Mouse (Mus musculus): ENCODE measurements around the gene Lman2l. TPM values are rescaled to one million over a fixed set of nuclear protein-coding genes. Genes with fewer than 3 reads are reported as not detected.

Gene Lman2l
- total RNA-seq (2021): 10 to 100 TPM; 21.6 to 28.0 TPM

- intact Hi-C loops (cut with DNase I): loop anchor here (1.0 to 10.0 kb wide), 3 partner anchors 27 to 250 kb away; partner anchors contain the start of genes Cnnm4 and Cox5b
- DNase-seq: peak; percentile 91 to 92
These were observed at the start of gene Lman2l for GRCm38 (mm10) chr1:36444471-36445464. Gene Lman2l (minus strand): TSS chr1:36445271.

GRCm38 (mm10) chr1:36493299-36493698, 48.2 kb upstream of the Lman2l start:
- intact Hi-C loops (cut with DNase I): loop anchor here (2.0 to 5.0 kb wide), 3 partner anchors 51 to 168 kb away; partner anchors contain the start of gene Kansl3
- DNase-seq: no peak

- intact Hi-C loops (cut with DNase I): loop anchor here (2.0 to 5.0 kb wide), 3 partner anchors 50 to 168 kb away; partner anchors contain the start of gene Kansl3
- DNase-seq: peak; percentile 59 to 70
These were observed 47.5 kb upstream of the Lman2l start for GRCm38 (mm10) chr1:36492416-36493139.

- DNase-seq: no peak
- intact Hi-C loops (cut with DNase I): loop anchor here (2.0 to 5.0 kb wide), 3 partner anchors 17 to 122 kb away; partner anchors contain the start of gene Kansl3
These were observed 44.6 kb upstream of the Lman2l start for GRCm38 (mm10) chr1:36489661-36490060.

- intact Hi-C loops (cut with DNase I): no loop called here
- DNase-seq: no peak
These were observed 42.0 kb upstream of the Lman2l start for GRCm38 (mm10) chr1:36487111-36487510.

GRCm38 (mm10) chr1:36485080-36485479, 40.0 kb upstream of the Lman2l start:
- no peak for DNase-seq
- intact Hi-C loops (cut with DNase I): no loop called here

GRCm38 (mm10) chr1:36483825-36484224, 38.8 kb upstream of the Lman2l start:
- intact Hi-C loops (cut with DNase I): no loop called here
- no peak for DNase-seq

GRCm38 (mm10) chr1:36479903-36480899, 35.1 kb upstream of the Lman2l start:
- intact Hi-C loops (cut with DNase I): no loop called here
- DNase-seq: no peak

- intact Hi-C loops (cut with DNase I): no loop called here
- DNase-seq: no peak
These were observed 33.3 kb upstream of the Lman2l start for GRCm38 (mm10) chr1:36478343-36478795.

- DNase-seq: no peak
- intact Hi-C loops (cut with DNase I): no loop called here
These were observed 31.4 kb upstream of the Lman2l start for GRCm38 (mm10) chr1:36476426-36476825.

GRCm38 (mm10) chr1:36475480-36476110, 30.5 kb upstream of the Lman2l start:
- no peak for DNase-seq
- intact Hi-C loops (cut with DNase I): no loop called here

- DNase-seq: no peak
- intact Hi-C loops (cut with DNase I): loop anchor here (5.0 kb wide), 1 partner anchor 167 kb away; the partner anchor contains the start of gene Arid5a
These were observed 29.6 kb upstream of the Lman2l start for GRCm38 (mm10) chr1:36474646-36475045.

GRCm38 (mm10) chr1:36473211-36473780, 28.2 kb upstream of the Lman2l start:
- no peak for DNase-seq
- intact Hi-C loops (cut with DNase I): loop anchor here (2.0 to 5.0 kb wide), 3 partner anchors 18 to 166 kb away; partner anchors contain the start of genes Arid5a and Cnnm3

GRCm38 (mm10) chr1:36472106-36472440, 27.0 kb upstream of the Lman2l start:
- no peak for DNase-seq
- intact Hi-C loops (cut with DNase I): loop anchor here (2.0 to 5.0 kb wide), 3 partner anchors 19 to 165 kb away; partner anchors contain the start of genes Arid5a and Cnnm3

GRCm38 (mm10) chr1:36471181-36472105, 26.4 kb upstream of the Lman2l start, which contains the start of gene Cnnm4:
Gene Cnnm4 (plus strand): TSS chr1:36471620.
- DNase-seq: peak; percentile 85 to 88
- intact Hi-C loops (cut with DNase I): loop anchor here (1.0 to 5.0 kb wide), 5 partner anchors 19 to 164 kb away; partner anchors contain the start of genes Arid5a, Cnnm3, Kansl3 and Lman2l

- DNase-seq: peak; percentile 19 to 31
- intact Hi-C loops (cut with DNase I): loop anchor here (5.0 kb wide), 1 partner anchor 163 kb away; the partner anchor contains the start of gene Arid5a
These were observed 24.9 kb upstream of the Lman2l start for GRCm38 (mm10) chr1:36469811-36470444.

GRCm38 (mm10) chr1:36467446-36467845, 22.4 kb upstream of the Lman2l start:
- DNase-seq: no peak
- intact Hi-C loops (cut with DNase I): no loop called here
